Mouse (Mus musculus) retina, adult 2 months (tissue): ENCODE results near the gene Rasgef1b.

Experiments
- DNase-seq: peaks from one replicate; pipeline ENCODE4 v3.0.0-alpha.2; 2012; ENCODE audit warnings: low read depth, low spot score

The Rasgef1b gene

GRCm38 (mm10) chr5:99252203-99253135 lies 476.4 kb downstream of the Rasgef1b start:
- DNase-seq = peak; percentile 74

GRCm38 (mm10) chr5:99251379-99252202 lies 477.3 kb downstream of the Rasgef1b start:
- no peak for DNase-seq

- DNase-seq = no peak
These were observed 478.0 kb downstream of the Rasgef1b start for GRCm38 (mm10) chr5:99250820-99251219.

- peak; percentile 76 for DNase-seq
These were observed 480.4 kb downstream of the Rasgef1b start for GRCm38 (mm10) chr5:99248501-99248900.

GRCm38 (mm10) chr5:99247915-99248314 lies 480.9 kb downstream of the Rasgef1b start:
- no peak for DNase-seq

- no peak for DNase-seq
These were observed 481.4 kb downstream of the Rasgef1b start for GRCm38 (mm10) chr5:99247441-99247840.

GRCm38 (mm10) chr5:99246972-99247371 lies 481.9 kb downstream of the Rasgef1b start:
- no peak for DNase-seq

GRCm38 (mm10) chr5:99241988-99242740 lies 486.7 kb downstream of the Rasgef1b start:
- no peak for DNase-seq

- no peak for DNase-seq
These were observed 488.4 kb downstream of the Rasgef1b start for GRCm38 (mm10) chr5:99240501-99240900.

- DNase-seq = no peak
These were observed 489.2 kb downstream of the Rasgef1b start for GRCm38 (mm10) chr5:99239677-99240076.

- no peak for DNase-seq
These were observed 490.7 kb downstream of the Rasgef1b start for GRCm38 (mm10) chr5:99238150-99238549.

- DNase-seq = no peak
These were observed 491.7 kb downstream of the Rasgef1b start for GRCm38 (mm10) chr5:99236888-99237752.

GRCm38 (mm10) chr5:99236431-99236830 lies 492.4 kb downstream of the Rasgef1b start:
- DNase-seq = no peak

GRCm38 (mm10) chr5:99234275-99234674 lies 494.6 kb downstream of the Rasgef1b start:
- no peak for DNase-seq

- DNase-seq = no peak
These were observed 495.7 kb downstream of the Rasgef1b start for GRCm38 (mm10) chr5:99233176-99233575.

- DNase-seq = no peak
These were observed 496.5 kb downstream of the Rasgef1b start for GRCm38 (mm10) chr5:99232410-99232809.

- DNase-seq = no peak
These were observed 498.4 kb downstream of the Rasgef1b start for GRCm38 (mm10) chr5:99230476-99230875.

- no peak for DNase-seq
These were observed 501.5 kb downstream of the Rasgef1b start for GRCm38 (mm10) chr5:99227361-99227760.

- DNase-seq = no peak
These were observed 504.3 kb downstream of the Rasgef1b start for GRCm38 (mm10) chr5:99224571-99225011.

- no peak for DNase-seq
These were observed 504.9 kb downstream of the Rasgef1b start for GRCm38 (mm10) chr5:99223869-99224498.
